Mouse (Mus musculus) cerebellum, adult 2 months (tissue): Measurements from ENCODE around the gene Kif16b. TPM values are rescaled to one million over a fixed set of nuclear protein-coding genes. Genes with fewer than 3 reads are reported as not detected.

Experiments used
- DNase-seq, 2 experiments: peaks; one replicate each; pipeline ENCODE4 v3.0.0; 2021
- H3K27ac ChIP-seq: fragments of 200-500 bp; 2 replicates; pipeline ENCODE4 v1.5.1; 2012; ENCODE audit warnings: low read length, control low read depth, inconsistent platforms; ENCODE audit not compliant: insufficient read depth
- H3K27me3 ChIP-seq: fragments of 200-500 bp; 2 replicates; pipeline ENCODE4 v1.6.1; 2012; ENCODE audit warnings: inconsistent platforms, mild to moderate bottlenecking, low read length, moderate library complexity; ENCODE audit not compliant: control insufficient read depth, insufficient read depth
- H3K4me1 ChIP-seq: fragments of 200-500 bp; 2 replicates; pipeline ENCODE4 v1.6.1; 2011; ENCODE audit warnings: low read length; ENCODE audit not compliant: control insufficient read depth, insufficient read depth
- H3K4me3 ChIP-seq: fragments of 200-500 bp; replicated peaks from 2 replicates; pipeline ENCODE3; 2011; ENCODE audit warnings: mild to moderate bottlenecking, low read depth, low read length, control low read depth; ENCODE audit not compliant: insufficient read depth
- CTCF ChIP-seq: fragments of 200-500 bp; IDR thresholded peaks from 2 replicates; pipeline ENCODE4 v1.5.1; 2011; ENCODE audit warnings: low read depth, mild to moderate bottlenecking, control low read depth, low read length, moderate library complexity, borderline replicate concordance; ENCODE audit not compliant: insufficient read depth
- POLR2A ChIP-seq: fragments of 200-500 bp; IDR thresholded peaks from 2 replicates; pipeline ENCODE4 v1.6.1; 2011; ENCODE audit warnings: low read length, control low read depth, borderline replicate concordance; ENCODE audit not compliant: insufficient read depth
- WGBS: fragments of 180-500 bp; shearing (Covaris S2); methylation state at CpG from one replicate; pipeline ENCODE4 v1.1.7; 2018; 5-methylcytosine and 5-hydroxymethylcytosine counted together
- polyA plus RNA-seq: library from polyadenylated mRNA; depleted of rRNA; stranded (reverse); fragments of >200 nt; gene quantifications from 2 replicates; pipeline ENCODE4 v1.2.3, GENCODE M21; 2012

The Kif16b gene
- polyA plus RNA-seq, 1 experiment = 7.5 TPM

GRCm38 (mm10) chr2:142611113-142611512 is 290.2 kb downstream of the Kif16b start:
- TF ChIP-seq CTCF (peak; percentile 74), POLR2A (no peak)
- peak; percentile 67 to 76 for DNase-seq
- H3K27ac ChIP-seq = no peak overlapping the region
- no peak overlapping the region for H3K4me3 ChIP-seq
- WGBS = 17% methylated on average over 6 of the region's 6 CpGs
- peaks cover 11% of the 10 kb centered on the region for H3K4me1 ChIP-seq
- no peaks in the 10 kb centered on the region for H3K27me3 ChIP-seq

- WGBS = 98% methylated on average over 5 of the region's 5 CpGs
- H3K27ac ChIP-seq = no peak overlapping the region
- no peaks in the 10 kb centered on the region for H3K27me3 ChIP-seq
- DNase-seq = no peak
- no peak for TF ChIP-seq POLR2A
- H3K4me1 ChIP-seq = peaks cover 11% of the 10 kb centered on the region
- no peak overlapping the region for H3K4me3 ChIP-seq
Observed at GRCm38 (mm10) chr2:142610206-142610605, 291.1 kb downstream of the Kif16b start.

- peak; percentile 62 to 77 for DNase-seq
- 26% methylated on average over 17 of the region's 17 CpGs for WGBS
- Histone ChIP-seq H3K27me3 (no peaks in the 10 kb centered on the region), H3K4me1 (peaks cover 11% of the 10 kb centered on the region), H3K27ac (no peak overlapping the region), H3K4me3 (no peak overlapping the region)
- TF ChIP-seq POLR2A = no peak
- no peak for TF ChIP-seq CTCF
Observed at GRCm38 (mm10) chr2:142608778-142609177, 292.6 kb downstream of the Kif16b start.

GRCm38 (mm10) chr2:142604762-142605161 is 296.6 kb downstream of the Kif16b start:
- no peak for DNase-seq
- H3K4me3 ChIP-seq = no peak overlapping the region
- TF ChIP-seq CTCF = no peak
- no peak for TF ChIP-seq POLR2A
- no peaks in the 10 kb centered on the region for H3K27me3 ChIP-seq
- peaks cover 7% of the 10 kb centered on the region for H3K4me1 ChIP-seq
- WGBS = 89% methylated on average over 4 of the region's 4 CpGs
- H3K27ac ChIP-seq = no peak overlapping the region

- no peak for TF ChIP-seq POLR2A
- no peak for TF ChIP-seq CTCF
- Histone ChIP-seq H3K27ac (no peak overlapping the region), H3K27me3 (no peaks in the 10 kb centered on the region), H3K4me1 (no peaks in the 10 kb centered on the region), H3K4me3 (no peak overlapping the region)
- DNase-seq = no peak
- WGBS = 85% methylated on average over 2 of the region's 2 CpGs
Observed at GRCm38 (mm10) chr2:142603210-142603609, 298.1 kb downstream of the Kif16b start.

GRCm38 (mm10) chr2:142599235-142599634 is 302.1 kb downstream of the Kif16b start:
- Histone ChIP-seq H3K4me3 (no peak overlapping the region), H3K27me3 (no peaks in the 10 kb centered on the region), H3K4me1 (peaks cover 10% of the 10 kb centered on the region), H3K27ac (no peak overlapping the region)
- WGBS = 88% methylated on average over 4 of the region's 4 CpGs
- no peak for TF ChIP-seq CTCF
- DNase-seq = no peak

GRCm38 (mm10) chr2:142596176-142597170 is 304.9 kb downstream of the Kif16b start:
- WGBS = 44% methylated on average over 17 of the region's 17 CpGs
- DNase-seq = peak in 1 of 2 experiments; percentile 11
- Histone ChIP-seq H3K27ac (no peak overlapping the region), H3K4me3 (no peak overlapping the region), H3K4me1 (peaks cover 10% of the 10 kb centered on the region), H3K27me3 (no peaks in the 10 kb centered on the region)
- TF ChIP-seq CTCF = no peak
- TF ChIP-seq POLR2A = no peak

GRCm38 (mm10) chr2:142590938-142591337 is 310.4 kb downstream of the Kif16b start:
- H3K27me3 ChIP-seq = no peaks in the 10 kb centered on the region
- DNase-seq = no peak

More at GRCm38 (mm10) chr2:142590938-142591337, 310.4 kb downstream of the Kif16b start:
- no peak overlapping the region for H3K27ac ChIP-seq
- H3K4me3 ChIP-seq = no peak overlapping the region
- H3K4me1 ChIP-seq = peaks cover 7% of the 10 kb centered on the region
- TF ChIP-seq CTCF (no peak), POLR2A (no peak)
